Mouse (Mus musculus) spleen, adult 2 months (tissue): ENCODE measurements around the gene Ctrc.

Source experiments
- CTCF ChIP-seq: fragments of 200-500 bp; IDR thresholded peaks from 2 replicates; pipeline ENCODE4 v1.5.1; 2011; ENCODE audit warnings: mild to moderate bottlenecking, inconsistent platforms; ENCODE audit not compliant: insufficient read depth, insufficient read length, insufficient replicate concordance; ENCODE audit errors: extremely low read depth
- POLR2A ChIP-seq: fragments of 200-500 bp; IDR thresholded peaks from 2 replicates; pipeline ENCODE4 v1.6.1; 2011; ENCODE audit warnings: low read depth, low read length, inconsistent platforms

DNA sequence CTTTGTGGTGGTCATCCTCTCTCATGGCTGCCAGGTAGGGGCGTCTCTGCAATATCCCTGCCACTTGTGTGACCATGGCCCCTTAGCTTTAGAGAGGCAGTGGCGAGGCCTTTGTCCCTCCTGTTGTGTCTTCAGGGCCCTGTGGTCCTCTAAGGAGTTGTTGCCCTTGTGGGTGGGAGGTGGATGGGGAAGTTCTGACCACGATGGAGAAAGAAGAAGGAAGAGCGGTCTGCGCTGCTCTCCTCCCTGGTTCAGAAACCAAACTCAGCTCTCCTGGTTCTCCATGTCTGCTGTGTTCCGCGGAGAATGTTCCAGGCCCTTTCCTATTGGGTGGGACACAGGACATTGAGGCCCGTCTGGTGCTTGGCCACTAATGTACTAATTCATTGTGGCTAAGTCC is 40.3 kb downstream of the Ctrc start:
- TF ChIP-seq POLR2A (no peak), CTCF (no peak)
